Mouse (Mus musculus): ENCODE measurements around the gene Cd163l1. TPM values are rescaled to one million over a fixed set of nuclear protein-coding genes. Genes with fewer than 3 reads are reported as not detected.

Cd163l1 gene
- total and polyA plus RNA-seq, 3 experiments = not detected

DNA sequence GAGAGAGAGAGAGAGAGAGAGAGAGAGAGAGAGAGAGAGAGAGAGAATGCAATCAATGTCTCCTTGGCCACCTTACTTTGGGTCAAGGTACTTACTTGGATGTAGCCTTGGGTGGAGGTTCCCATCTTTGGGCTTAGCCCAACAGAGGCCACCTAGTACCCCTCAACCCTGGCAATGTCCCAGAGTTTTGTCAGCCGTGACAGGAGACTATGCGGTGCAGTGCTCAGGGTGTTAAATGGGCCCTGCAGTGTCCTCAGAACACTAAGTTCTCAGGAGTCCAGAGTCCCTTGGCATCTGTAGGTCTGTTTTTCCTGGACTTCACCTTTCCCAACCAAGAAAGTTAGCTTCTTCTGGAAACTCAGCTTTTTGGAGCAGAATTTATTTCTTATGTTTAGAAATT, 38.9 kb upstream of the Cd163l1 start (continued):
- no peak for TF ChIP-seq MAZ (IDR thresholded peaks at IDR 0.05; ENCODE audit: low read depth, low read length)

DNA sequence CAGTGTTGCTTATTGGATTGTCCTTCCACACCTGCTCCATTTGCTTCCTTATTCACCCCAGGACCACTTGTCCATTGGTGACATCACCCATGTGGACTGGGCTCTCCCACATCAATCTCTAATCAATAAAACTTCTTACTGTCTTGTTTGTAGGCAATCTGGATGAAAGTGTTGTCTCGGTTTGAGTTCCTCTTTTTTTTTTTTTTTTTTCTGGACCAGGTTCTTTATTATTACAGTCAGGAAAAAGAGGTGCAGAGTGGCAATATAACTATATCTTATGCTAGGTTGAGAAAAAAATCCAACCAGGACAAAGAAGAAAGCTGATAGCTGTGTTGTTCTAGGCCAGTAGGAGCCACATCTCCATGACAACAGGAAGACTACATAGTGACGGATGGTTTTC, 37.4 kb upstream of the Cd163l1 start:
- no peak for DNase-seq (ENCODE audit: low read depth, low spot score)
- Histone ChIP-seq H3K4me1 (ENCODE audit: control insufficient read depth in 1 of 2, insufficient read depth in 2 of 2, low read length in 2 of 2) (no peaks in the 10 kb centered on the region), H3K27ac (ENCODE audit: control insufficient read depth, low read depth, low read length) (no peak overlapping the region), H3K27me3 (ENCODE audit: control insufficient read depth in 1 of 2, insufficient read depth in 2 of 2, low read length in 2 of 2) (no peaks in the 10 kb centered on the region), H3K4me3 (ENCODE audit: control insufficient read depth in 1 of 2, insufficient read depth in 1 of 2, low read depth in 2 of 2, low read length in 2 of 2) (no peak overlapping the region), H3K79me2 (ENCODE audit: control insufficient read depth, insufficient read depth, low read length, poor library complexity) (no peaks in the 10 kb centered on the region), H3K9ac (ENCODE audit: control insufficient read depth, low read depth, low read length, poor library complexity, severe bottlenecking) (no peak overlapping the region), H3K36me3 (ENCODE audit: control insufficient read depth in 1 of 2, insufficient read depth in 2 of 2, low read length in 2 of 2) (no peaks in the 10 kb centered on the region), H3K9me3 (replicated peaks; ENCODE audit: insufficient read depth, low read length) (no peaks in the 10 kb centered on the region)
- TF ChIP-seq BHLHE40 (IDR thresholded peaks at IDR 0.05; ENCODE audit: borderline replicate concordance, low read depth, low read length) (no peak), ZNF384 (IDR thresholded peaks at IDR 0.05; ENCODE audit: low read depth, low read length) (peak; percentile 84)

DNA sequence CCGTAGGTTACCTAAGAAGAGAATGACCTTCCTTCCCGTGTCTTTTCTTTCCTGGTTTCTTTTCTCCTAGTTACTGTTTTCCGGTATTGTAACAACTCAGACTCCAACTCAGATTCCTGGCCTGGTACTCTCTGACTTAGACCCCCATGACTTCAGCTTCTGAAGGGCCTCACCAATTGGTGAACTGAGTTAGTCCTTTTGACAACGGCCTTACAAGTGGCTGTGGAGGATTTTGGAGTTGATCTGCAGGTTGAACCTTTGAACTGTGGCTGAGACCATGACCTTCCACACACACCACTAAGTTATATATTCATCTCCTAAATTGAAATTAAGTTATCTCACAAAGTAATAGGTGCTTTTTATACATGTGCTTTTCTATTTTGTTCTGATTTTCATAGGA, 33.9 kb upstream of the Cd163l1 start:
- Histone ChIP-seq H3K9ac (ENCODE audit: control insufficient read depth, low read depth, low read length, poor library complexity, severe bottlenecking) (no peak overlapping the region), H3K79me2 (ENCODE audit: control insufficient read depth, insufficient read depth, low read length, poor library complexity) (no peaks in the 10 kb centered on the region), H3K9me3 (replicated peaks; ENCODE audit: insufficient read depth, low read length) (no peaks in the 10 kb centered on the region), H3K36me3 (ENCODE audit: control insufficient read depth in 1 of 2, insufficient read depth in 2 of 2, low read length in 2 of 2) (no peaks in the 10 kb centered on the region), H3K4me1 (ENCODE audit: control insufficient read depth in 1 of 2, insufficient read depth in 2 of 2, low read length in 2 of 2) (peaks cover 0 to 4% of the 10 kb centered on the region in 2 experiments; a peak in 2 of 4 replicates), H3K27ac (ENCODE audit: control insufficient read depth, low read depth, low read length) (no peak overlapping the region), H3K27me3 (ENCODE audit: control insufficient read depth in 1 of 2, insufficient read depth in 2 of 2, low read length in 2 of 2) (no peaks in the 10 kb centered on the region), H3K4me3 (ENCODE audit: control insufficient read depth in 1 of 2, insufficient read depth in 1 of 2, low read depth in 2 of 2, low read length in 2 of 2) (no peak overlapping the region)
- TF ChIP-seq HCFC1 (IDR thresholded peaks at IDR 0.05; ENCODE audit: low read depth, low read length) (no peak), USF1 (IDR thresholded peaks at IDR 0.05; ENCODE audit: low read depth, low read length) (no peak), USF2 (IDR thresholded peaks at IDR 0.05; ENCODE audit: borderline replicate concordance in 1 of 2, insufficient read depth in 1 of 2, low read depth in 1 of 2, low read length in 2 of 2) (no peak)
- no peak for DNase-seq (ENCODE audit: low read depth, low spot score)

DNA sequence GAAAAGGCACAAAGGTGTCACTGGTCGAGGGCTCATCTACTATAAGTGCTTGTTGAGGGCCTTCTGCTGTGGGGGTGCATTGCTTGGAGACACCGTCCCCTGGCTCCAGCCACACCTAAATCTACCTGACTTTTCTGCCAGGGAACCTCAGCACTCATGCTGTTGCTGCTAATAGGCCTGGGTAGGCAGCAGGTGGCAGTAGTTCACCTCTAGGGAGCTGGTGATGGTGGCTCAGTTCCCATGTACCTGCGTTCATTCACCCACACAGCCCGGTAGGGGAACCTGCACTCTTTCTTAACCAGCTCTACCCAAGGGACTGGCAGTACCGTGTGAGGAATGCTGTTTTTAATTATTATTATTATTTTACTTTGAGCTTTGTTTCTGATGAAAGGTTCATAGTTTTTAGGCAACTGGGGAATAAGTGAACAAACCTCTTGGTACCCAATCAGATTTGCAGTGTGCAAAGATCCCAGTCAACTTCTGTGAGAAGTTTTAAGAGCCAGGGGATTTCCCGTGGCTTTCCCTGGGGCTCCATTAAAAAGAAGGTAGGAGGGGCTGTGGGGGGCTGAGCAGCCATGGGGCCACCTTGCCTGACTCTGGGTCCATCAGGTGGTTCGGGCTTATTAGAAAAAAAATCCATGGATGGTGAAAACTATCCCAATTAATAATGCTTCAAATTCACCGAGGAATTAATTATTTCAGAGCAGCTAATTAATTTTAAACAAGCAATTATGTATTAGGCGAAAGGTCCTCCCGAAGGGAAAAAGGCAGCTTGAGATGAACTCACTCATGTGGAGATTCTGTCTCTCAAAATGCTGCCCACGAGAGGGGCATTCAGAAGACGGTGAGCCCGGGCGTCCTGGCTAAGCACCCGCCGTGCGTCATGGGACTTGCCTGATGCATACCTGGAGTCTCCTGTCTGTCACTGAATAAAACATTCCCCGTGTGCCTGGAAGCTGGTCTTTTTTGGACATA, 31.1 kb upstream of the Cd163l1 start:
- no peaks in the 10 kb centered on the region for H3K9me3 ChIP-seq (replicated peaks; ENCODE audit: insufficient read depth, low read length)
- H3K4me1 ChIP-seq (ENCODE audit: control insufficient read depth in 1 of 2, insufficient read depth in 2 of 2, low read length in 2 of 2) = peaks cover 0 to 6% of the 10 kb centered on the region in 2 experiments; a peak in 2 of 4 replicates
- DNase-seq (ENCODE audit: low read depth, low spot score) = peak; percentile 23
- H3K4me3 ChIP-seq (ENCODE audit: control insufficient read depth in 1 of 2, insufficient read depth in 1 of 2, low read depth in 2 of 2, low read length in 2 of 2) = no peak overlapping the region
- H3K36me3 ChIP-seq (ENCODE audit: control insufficient read depth in 1 of 2, insufficient read depth in 2 of 2, low read length in 2 of 2) = no peaks in the 10 kb centered on the region
- H3K27ac ChIP-seq (ENCODE audit: control insufficient read depth, low read depth, low read length) = no peak overlapping the region
- no peak overlapping the region for H3K9ac ChIP-seq (ENCODE audit: control insufficient read depth, low read depth, low read length, poor library complexity, severe bottlenecking)
- no peaks in the 10 kb centered on the region for H3K27me3 ChIP-seq (ENCODE audit: control insufficient read depth in 1 of 2, insufficient read depth in 2 of 2, low read length in 2 of 2)
- H3K79me2 ChIP-seq (ENCODE audit: control insufficient read depth, insufficient read depth, low read length, poor library complexity) = no peaks in the 10 kb centered on the region
- no peak for TF ChIP-seq MAFK (IDR thresholded peaks at IDR 0.05; ENCODE audit: borderline replicate concordance, low read depth, low read length)
- TF ChIP-seq MAZ (IDR thresholded peaks at IDR 0.05; ENCODE audit: low read depth, low read length) = no peak
- TF ChIP-seq NRF1 (IDR thresholded peaks at IDR 0.05; ENCODE audit: insufficient read depth, low read depth, low read length, poor library complexity, severe bottlenecking) = no peak
- TF ChIP-seq USF2 (IDR thresholded peaks at IDR 0.05; ENCODE audit: borderline replicate concordance in 1 of 2, insufficient read depth in 1 of 2, low read depth in 1 of 2, low read length in 2 of 2) = no peak
- no peak for TF ChIP-seq MYB (IDR thresholded peaks at IDR 0.05; ENCODE audit: low read depth, low read length)
- TF ChIP-seq CHD1 (IDR thresholded peaks at IDR 0.05; ENCODE audit: low read depth, low read length) = no peak
- no peak for TF ChIP-seq ZKSCAN1 (IDR thresholded peaks at IDR 0.05; ENCODE audit: low read depth, low read length)
- TF ChIP-seq SIN3A (IDR thresholded peaks at IDR 0.05; ENCODE audit: low read length) = no peak
- TF ChIP-seq ZC3H11A (IDR thresholded peaks at IDR 0.05; ENCODE audit: low read depth, low read length) = peak; percentile 13; the same call in 1 of the 2 replicates
- no peak for TF ChIP-seq GATA1 (IDR thresholded peaks at IDR 0.05; ENCODE audit: low read depth, low read length)
- no peak for TF ChIP-seq MYC (IDR thresholded peaks at IDR 0.05; ENCODE audit: low read depth, low read length)
- no peak for TF ChIP-seq BHLHE40 (IDR thresholded peaks at IDR 0.05; ENCODE audit: borderline replicate concordance, low read depth, low read length)
- TF ChIP-seq MAX (IDR thresholded peaks at IDR 0.05; ENCODE audit: low read length) = no peak
- TF ChIP-seq JUND (IDR thresholded peaks at IDR 0.05; ENCODE audit: low read depth, low read length) = no peak
- TF ChIP-seq NELFE (IDR thresholded peaks at IDR 0.05; ENCODE audit: low read depth, low read length) = no peak
- TF ChIP-seq HCFC1 (IDR thresholded peaks at IDR 0.05; ENCODE audit: low read depth, low read length) = no peak
- no peak for TF ChIP-seq ELF1 (IDR thresholded peaks at IDR 0.05; ENCODE audit: low read depth, low read length)
- TF ChIP-seq TCF12 (IDR thresholded peaks at IDR 0.05; ENCODE audit: low read depth, low read length) = no peak
- peak; percentile 42; the same call in 1 of the 2 replicates for TF ChIP-seq SMC3 (IDR thresholded peaks at IDR 0.05; ENCODE audit: low read depth, low read length)

Measured in MEL (cell line).